Mouse (Mus musculus) heart, adult 18-20 months (tissue): Measurements from ENCODE around the gene 7530416G11Rik. TPM values are rescaled to one million over a fixed set of nuclear protein-coding genes. Genes with fewer than 3 reads are reported as not detected.

Experiments used
- DNase-seq, 2 experiments: peaks; one replicate each; pipeline ENCODE4 v3.0.0; 2021 to 2022; ENCODE audit warnings: mixed read lengths in 1 of 2
- total RNA-seq, 2 experiments: library from RNA; stranded (reverse); gene quantifications; 2 replicates each; pipeline ENCODE4 v1.2.3; 2021

The 7530416G11Rik gene
- total RNA-seq, 2 experiments from 2014 or later = not detected

DNA sequence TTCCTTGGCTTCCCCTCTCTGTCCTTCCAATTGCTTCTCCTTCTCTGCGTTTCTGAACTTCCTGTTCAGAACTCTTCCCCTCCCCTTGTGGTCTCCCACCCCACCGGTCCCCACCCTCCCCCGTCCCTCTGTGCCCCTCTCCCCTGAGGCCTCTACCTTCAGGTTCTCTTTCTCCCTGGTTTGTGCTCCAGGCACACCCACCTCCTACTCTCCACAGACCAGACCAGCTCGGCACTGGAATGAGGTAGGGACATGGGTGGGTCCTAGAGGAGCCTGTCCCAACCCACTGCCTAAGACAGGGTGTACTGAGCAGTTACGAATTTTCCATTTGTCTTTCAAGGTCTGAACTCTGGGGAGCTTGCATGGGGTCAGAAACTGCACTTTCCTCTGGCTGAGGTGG is 23.1 kb downstream of the 7530416G11Rik start:
- DNase-seq = no peak

- DNase-seq = no peak
Observed at GRCm38 (mm10) chr15:85479365-85479764, 23.7 kb downstream of the 7530416G11Rik start.

GRCm38 (mm10) chr15:85477584-85477983 is 25.4 kb downstream of the 7530416G11Rik start:
- peak; percentile 27 to 81 for DNase-seq

GRCm38 (mm10) chr15:85474697-85475096 is 28.3 kb downstream of the 7530416G11Rik start:
- no peak for DNase-seq

DNA sequence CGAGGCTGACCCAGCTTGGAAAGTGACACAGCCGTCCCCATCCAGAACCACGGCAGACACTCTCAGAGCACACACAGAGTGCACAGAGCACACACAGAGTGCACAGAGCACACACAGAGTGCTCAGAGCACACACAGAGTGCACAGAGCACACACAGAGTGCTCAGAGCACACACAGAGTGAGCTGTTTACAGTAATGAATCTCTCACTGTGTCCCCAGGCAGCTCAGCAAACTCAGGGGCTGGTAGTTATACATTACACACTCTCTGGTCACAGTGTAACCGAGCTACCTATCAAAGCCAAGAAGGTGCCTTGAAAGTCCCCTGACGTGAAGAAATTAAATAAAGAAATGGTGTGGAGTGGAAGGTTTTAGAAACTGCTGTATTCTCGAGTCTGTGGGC is 33.6 kb downstream of the 7530416G11Rik start:
- no peak for DNase-seq

- no peak for DNase-seq
Observed at GRCm38 (mm10) chr15:85466456-85467067, 36.5 kb downstream of the 7530416G11Rik start.

DNA sequence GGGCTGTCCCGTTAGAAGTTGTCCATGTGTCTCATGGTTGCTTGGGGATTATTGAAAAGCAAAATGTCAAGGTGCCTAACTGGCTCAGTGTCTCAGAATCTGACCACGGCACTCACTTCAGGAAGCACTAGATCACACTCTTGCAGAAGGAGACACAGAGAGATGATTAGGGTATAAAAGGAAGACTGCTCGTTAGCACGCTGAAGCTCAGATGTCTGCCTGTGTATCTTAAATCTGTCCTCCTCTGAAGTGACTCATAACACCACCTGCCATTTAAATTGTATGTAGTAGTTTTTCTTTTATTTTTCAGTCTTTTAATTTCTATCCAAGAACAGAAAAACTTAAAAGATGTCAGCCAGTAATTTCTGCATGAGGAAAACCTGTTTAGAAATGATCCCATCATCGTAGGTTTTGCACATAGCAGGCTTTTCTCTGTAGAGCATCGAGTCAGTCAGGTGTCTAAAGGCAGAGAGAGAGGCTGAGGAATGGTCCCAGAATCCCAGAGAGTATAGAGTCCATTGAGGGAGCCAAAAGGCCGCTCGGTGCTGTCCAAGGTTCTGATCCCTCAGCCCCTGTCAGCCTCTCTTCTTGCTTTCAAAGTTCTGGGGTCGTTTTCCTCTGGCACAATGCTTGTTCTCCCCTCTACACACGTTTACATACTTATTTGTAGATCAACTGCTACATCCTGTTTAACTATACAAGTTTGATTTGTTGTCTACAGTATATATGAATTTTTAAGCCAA is 38.0 kb downstream of the 7530416G11Rik start:
- DNase-seq = no peak

- no peak for DNase-seq
Observed at GRCm38 (mm10) chr15:85464190-85464589, 38.8 kb downstream of the 7530416G11Rik start.

GRCm38 (mm10) chr15:85463027-85463790 is 39.8 kb downstream of the 7530416G11Rik start:
- DNase-seq = no peak

DNA sequence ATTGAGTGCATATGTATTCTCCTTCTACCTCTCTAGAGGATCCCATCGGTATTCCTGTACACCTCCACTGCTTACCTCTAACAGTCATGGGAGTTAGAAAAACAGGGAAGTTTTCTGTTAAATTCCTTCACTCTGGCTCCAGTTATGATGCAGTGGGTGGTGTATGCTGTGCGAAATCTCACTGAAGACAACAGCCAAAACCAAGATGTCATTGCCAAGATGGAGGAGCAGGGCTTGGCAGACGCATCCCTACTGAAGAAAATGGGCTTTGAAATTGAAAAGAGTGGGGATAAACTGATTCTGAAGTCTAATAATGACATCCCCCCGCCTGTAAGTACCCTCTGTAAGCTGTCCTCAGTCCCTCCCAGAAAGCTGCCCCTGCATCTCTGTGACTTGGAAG is 40.9 kb downstream of the 7530416G11Rik start:
- DNase-seq = peak; percentile 18 to 39

DNA sequence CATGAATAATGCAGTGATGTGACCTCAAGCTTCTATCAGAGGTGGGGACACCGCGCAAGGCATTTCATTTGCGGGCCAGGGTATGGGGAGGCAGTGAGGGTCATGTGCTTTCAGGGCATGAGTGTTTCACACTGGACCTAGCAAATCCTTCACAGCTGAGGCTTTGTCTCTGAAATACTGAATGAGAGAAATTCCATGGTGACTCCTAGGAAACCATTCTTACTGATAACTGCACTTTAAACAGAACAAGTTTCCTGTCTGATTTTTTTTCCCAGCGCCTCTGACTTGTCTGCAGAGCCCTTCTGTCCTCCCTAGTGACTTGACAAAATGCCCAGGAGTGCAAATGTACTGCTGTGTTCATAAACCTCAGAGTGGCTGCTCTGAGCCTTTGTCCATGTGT is 41.5 kb downstream of the 7530416G11Rik start:
- peak; percentile 27 to 31 for DNase-seq

DNA sequence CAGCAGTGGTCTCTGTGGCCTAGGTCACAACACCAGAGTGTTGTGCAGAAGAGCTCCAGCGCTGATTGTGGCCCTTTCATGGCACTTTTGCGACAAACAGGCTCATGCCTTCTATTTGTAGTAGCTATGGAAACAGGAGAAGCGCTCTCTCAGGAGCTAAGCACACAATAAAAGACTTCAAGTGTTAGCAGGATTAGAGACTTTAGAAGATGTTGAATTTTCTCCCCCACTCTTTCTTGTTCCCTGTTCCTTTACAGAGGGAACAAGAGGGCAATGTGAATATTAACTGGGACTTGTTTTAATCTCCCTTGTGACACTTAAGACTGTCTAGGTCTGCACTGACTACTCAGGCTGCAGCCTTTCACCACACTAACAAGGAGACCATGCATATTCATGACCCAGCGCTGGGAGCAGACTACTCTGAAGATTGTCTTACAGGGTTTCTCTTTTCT is 44.4 kb downstream of the 7530416G11Rik start:
- DNase-seq = no peak

GRCm38 (mm10) chr15:85457838-85458237 is 45.2 kb downstream of the 7530416G11Rik start:
- peak; percentile 18 to 34 for DNase-seq

DNA sequence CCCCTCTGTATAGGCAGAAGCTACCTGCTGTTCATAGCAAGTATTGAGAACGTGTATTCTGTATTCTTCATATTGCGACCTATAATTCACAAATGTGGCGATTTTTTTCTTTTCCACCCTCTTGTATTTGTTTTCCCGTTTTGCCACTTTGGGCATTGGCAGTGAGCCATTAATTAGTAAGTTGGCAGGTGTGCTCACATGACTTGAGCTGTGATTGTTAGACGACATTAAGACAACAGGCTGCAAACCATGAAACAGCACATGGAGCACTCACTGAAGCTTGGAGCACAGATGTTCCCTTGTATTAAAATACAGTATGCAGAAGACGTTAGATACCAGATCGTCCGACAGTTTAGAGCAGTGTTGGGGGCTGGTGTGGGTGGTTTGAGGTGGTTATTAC is 46.1 kb downstream of the 7530416G11Rik start:
- DNase-seq = no peak

DNA sequence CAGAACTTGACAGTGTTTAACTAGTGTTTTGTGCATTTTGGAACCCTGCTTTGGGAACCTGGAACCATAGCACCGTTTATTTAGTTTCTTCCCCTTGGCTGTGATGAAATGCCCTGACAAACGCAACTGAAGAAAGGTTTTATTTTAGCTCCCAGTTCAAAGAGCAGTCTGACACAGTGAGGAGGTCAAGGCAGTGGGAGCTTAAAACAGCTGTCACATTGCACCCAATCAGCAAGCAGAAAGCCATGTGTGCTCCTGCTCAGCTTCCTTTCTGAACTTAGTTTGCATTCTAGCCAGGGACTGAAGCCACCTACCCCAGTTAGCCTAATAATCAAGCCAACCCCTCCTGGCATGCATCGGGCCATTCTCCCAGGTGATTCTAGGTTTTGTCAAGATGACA is 56.4 kb downstream of the 7530416G11Rik start:
- no peak for DNase-seq

Other genes starting within 250 kb of the 7530416G11Rik start
- gene Atxn10, start 167.0 kb downstream of the 7530416G11Rik start, total RNA-seq = 10 to 100 TPM; 74.1 to 76.3 TPM
- gene Wnt7b, start 79.2 kb upstream of the 7530416G11Rik start, total RNA-seq = under 1 TPM; 0.10 to 0.28 TPM
- gene Ppara, start 231.8 kb upstream of the 7530416G11Rik start, total RNA-seq = 10 to 100 TPM; 73.1 to 74.9 TPM